Mouse (Mus musculus) left cerebral cortex, postnatal 14 days (tissue): ENCODE results near the gene Lypd3. TPM values are rescaled to one million over a fixed set of nuclear protein-coding genes. Genes with fewer than 3 reads are reported as not detected.
"Not testable (repeated sequence)": the region's sequence is repeated elsewhere in the genome, so short reads cannot be mapped to it uniquely, and the experiment has no call there.

Experiments used
- DNase-seq, 2 experiments: peaks; one replicate each; pipeline ENCODE4 v3.0.0; 2021 to 2022; ENCODE audit warnings: low spot score in 2 of 2, mixed read lengths in 1 of 2
- intact Hi-C: fragments of 180-260 bp; cut with DNase I; formaldehyde crosslinking; loops from one replicate; pipeline ENCODE4 v1.15.1; 2025
- total RNA-seq, 2 experiments: library from RNA; stranded (reverse); gene quantifications; 2 replicates each; pipeline ENCODE4 v1.2.3; 2021

Lypd3 gene
- total RNA-seq, 2 experiments from 2014 or later = 0.48 to 0.53 TPM

- peak; percentile 43 to 60 for DNase-seq
- intact Hi-C loops = no loop called here
Measured at GRCm38 (mm10) chr7:24610879-24611494, 25.4 kb upstream of the Lypd3 start.

- intact Hi-C loops = no loop called here
- DNase-seq = no peak
Measured at GRCm38 (mm10) chr7:24611709-24612108, 24.6 kb upstream of the Lypd3 start.

GRCm38 (mm10) chr7:24612308-24612910 lies 23.9 kb upstream of the Lypd3 start:
- DNase-seq = no peak
- intact Hi-C loops = no loop called here

GRCm38 (mm10) chr7:24614816-24615215 lies 21.5 kb upstream of the Lypd3 start:
- DNase-seq = no peak
- intact Hi-C loops = no loop called here

- no peak for DNase-seq
- intact Hi-C loops = no loop called here
Measured at GRCm38 (mm10) chr7:24617763-24618162, 18.6 kb upstream of the Lypd3 start.

GRCm38 (mm10) chr7:24618374-24618773 lies 18.0 kb upstream of the Lypd3 start:
- DNase-seq, intact Hi-C loops: not testable (repeated sequence)

- intact Hi-C loops = no loop called here
- no peak for DNase-seq
Measured at GRCm38 (mm10) chr7:24619671-24620397, 16.5 kb upstream of the Lypd3 start.

- intact Hi-C loops = no loop called here
- DNase-seq = no peak
Measured at GRCm38 (mm10) chr7:24621193-24621592, 15.2 kb upstream of the Lypd3 start.

- intact Hi-C loops = no loop called here
- DNase-seq = no peak
Measured at GRCm38 (mm10) chr7:24622967-24623366, 13.4 kb upstream of the Lypd3 start.

GRCm38 (mm10) chr7:24628685-24629610 lies 7.4 kb upstream of the Lypd3 start:
- peak; percentile 36 to 45 for DNase-seq
- intact Hi-C loops = no loop called here

- DNase-seq = no peak
- intact Hi-C loops = no loop called here
Measured at GRCm38 (mm10) chr7:24629672-24630071, 6.7 kb upstream of the Lypd3 start.

- DNase-seq = no peak
- intact Hi-C loops = no loop called here
Measured at GRCm38 (mm10) chr7:24630116-24630880, 6.1 kb upstream of the Lypd3 start.

- no peak for DNase-seq
- intact Hi-C loops = no loop called here
Measured at GRCm38 (mm10) chr7:24637046-24637445, 696 bp downstream of the Lypd3 start.

GRCm38 (mm10) chr7:24638026-24638856 lies 1.9 kb downstream of the Lypd3 start:
- intact Hi-C loops = no loop called here

GRCm38 (mm10) chr7:24640450-24640849 lies 4.1 kb downstream of the Lypd3 start:
- intact Hi-C loops = no loop called here
- DNase-seq = no peak

More at GRCm38 (mm10) chr7:24638026-24638856, 1.9 kb downstream of the Lypd3 start:
- DNase-seq = no peak

- intact Hi-C loops = no loop called here
Measured at GRCm38 (mm10) chr7:24642491-24642890, 6.1 kb downstream of the Lypd3 start.

GRCm38 (mm10) chr7:24644492-24644891 lies 8.1 kb downstream of the Lypd3 start:
- intact Hi-C loops = no loop called here
- DNase-seq = no peak

More at GRCm38 (mm10) chr7:24642491-24642890, 6.1 kb downstream of the Lypd3 start:
- peak; percentile 36 to 56 for DNase-seq

- intact Hi-C loops = no loop called here
- no peak for DNase-seq
Measured at GRCm38 (mm10) chr7:24644996-24645395, 8.6 kb downstream of the Lypd3 start.
